Mouse (Mus musculus): ENCODE data around the gene Klhl10. TPM values are rescaled to one million over a fixed set of nuclear protein-coding genes. Genes with fewer than 3 reads are reported as not detected.

Klhl10 gene
- total RNA-seq, 2 experiments from 2014 or later: 0.88 to 0.92 TPM

DNA sequence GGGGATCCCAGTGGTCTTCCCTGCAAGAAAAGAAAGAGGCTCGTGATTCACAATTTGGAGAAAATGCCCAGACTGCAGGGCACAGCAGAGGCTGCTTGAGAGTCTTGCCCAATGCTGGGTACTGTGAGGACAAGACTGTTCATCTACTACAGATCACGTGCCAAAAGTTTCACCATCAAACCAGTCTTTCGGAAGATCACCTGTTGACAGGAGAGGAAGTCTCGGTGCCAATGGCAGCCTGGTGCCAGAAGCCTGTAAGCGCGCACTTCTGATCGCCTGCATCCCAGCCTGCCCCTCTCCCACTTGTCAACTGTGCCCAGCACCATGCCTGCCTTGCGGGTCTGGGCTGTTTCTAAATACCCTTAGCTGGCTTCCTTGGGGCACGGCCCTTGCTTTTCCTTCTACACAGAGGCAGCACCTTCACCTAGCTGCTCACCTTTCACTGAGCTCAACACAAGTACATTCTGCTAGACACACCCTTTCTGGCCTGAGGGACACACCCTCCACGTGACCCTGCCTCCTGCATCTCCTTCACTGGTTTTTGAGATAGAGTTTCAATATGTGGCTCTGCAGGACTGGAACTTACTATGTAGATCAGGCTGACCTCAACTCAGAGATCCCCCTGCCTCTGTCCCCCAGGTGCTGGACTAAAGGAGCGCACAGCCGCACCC lies 63.4 kb downstream of the Klhl10 start:
- intact Hi-C loops (cut with DNase I): no loop called here

DNA sequence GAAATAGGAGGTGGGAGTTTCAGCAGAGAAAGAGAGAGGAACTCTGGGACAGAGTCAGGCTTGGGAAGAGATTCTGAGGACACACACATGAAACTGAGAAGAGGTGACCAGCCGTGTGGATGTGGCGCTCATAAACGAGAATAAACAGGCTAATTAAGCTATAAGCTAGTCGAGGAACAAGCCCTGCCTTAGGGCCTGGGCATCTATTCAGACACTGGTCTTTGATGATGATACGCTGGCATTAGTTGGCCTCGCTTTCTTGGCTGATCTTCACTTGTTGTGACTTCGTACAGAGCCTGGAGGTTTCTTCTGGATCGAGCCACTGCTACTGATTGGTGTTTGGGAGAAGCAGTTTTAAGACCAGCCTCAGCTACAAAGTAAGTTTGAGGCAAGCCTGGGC lies 64.3 kb downstream of the Klhl10 start:
- intact Hi-C loops (cut with DNase I): no loop called here
- no peak for DNase-seq (ENCODE audit: low spot score)

More for the DNA sequence above, 63.4 kb downstream of the Klhl10 start:
- no peak for DNase-seq (ENCODE audit: low spot score)

Small RNA genes within 50 kb of the gene (microRNA-seq; reads per million reads assigned to microRNA genes)
- gene Gm27374 (not detected), gene Mir7116 (not detected)

Other genes starting within 250 kb of the Klhl10 start
- not detected for gene Krt9, start 248.7 kb upstream of the Klhl10 start, total RNA-seq (2021)
- under 1 TPM; 0.73 to 0.78 TPM for gene Krt14, start 234.4 kb upstream of the Klhl10 start, total RNA-seq (2021)
- gene Krt16, start 193.0 kb upstream of the Klhl10 start, total RNA-seq (2021): not detected
- gene Krt17, start 180.9 kb upstream of the Klhl10 start, total RNA-seq (2021): not detected
- not detected for gene Krt42, start 172.0 kb upstream of the Klhl10 start, total RNA-seq (2021)
- 1,000 to 10,000 TPM; 1,459 to 1,550 TPM for gene Eif1, start 122.0 kb upstream of the Klhl10 start, total RNA-seq (2021)
- gene Gast, start 107.5 kb upstream of the Klhl10 start, total RNA-seq (2021): not detected
- gene Hap1, start 85.8 kb upstream of the Klhl10 start, total RNA-seq (2021): 1 to 10 TPM in 1 of 2 experiments, under 1 TPM in 1; 0.83 to 1.2 TPM
- gene Jup, start 44.2 kb upstream of the Klhl10 start, total RNA-seq (2021): 100 to 1,000 TPM; 239 to 247 TPM
- gene P3h4, start 27.1 kb upstream of the Klhl10 start, total RNA-seq (2021): 10 to 100 TPM; 15.4 to 15.8 TPM
- gene Fkbp10, start 26.2 kb upstream of the Klhl10 start, total RNA-seq (2021): 10 to 100 TPM; 12.2 to 14.4 TPM
- 10 to 100 TPM; 30.2 to 33.3 TPM for gene Nt5c3b, start 109 bp upstream of the Klhl10 start, total RNA-seq (2021)
- gene Klhl11, start 30.8 kb downstream of the Klhl10 start, total RNA-seq (2021): 1 to 10 TPM; 7.9 to 9.0 TPM
- gene Acly, start 86.1 kb downstream of the Klhl10 start, total RNA-seq (2021): 10 to 100 TPM; 31.6 to 41.6 TPM
- gene Ttc25, start 103.7 kb downstream of the Klhl10 start, total RNA-seq (2021): under 1 TPM; 0.20 to 0.31 TPM
- 1 to 10 TPM; 5.4 to 7.3 TPM for gene Cnp, start 133.0 kb downstream of the Klhl10 start, total RNA-seq (2021)
- 10 to 100 TPM; 57.3 to 58.0 TPM for gene Nkiras2, start 177.3 kb downstream of the Klhl10 start, total RNA-seq (2021)
- 100 to 1,000 TPM; 121 to 124 TPM for gene Dnajc7, start 178.3 kb downstream of the Klhl10 start, total RNA-seq (2021)